Mouse (Mus musculus) frontal cortex, postnatal 10 days (tissue): Measurements from ENCODE around the gene Cldn22.
"Not testable (repeated sequence)": the region's sequence is repeated elsewhere in the genome, so short reads cannot be mapped to it uniquely, and the experiment has no call there.

Experiments
- DNase-seq, 2 experiments: peaks; one replicate each; pipeline ENCODE4 v3.0.0; 2022; ENCODE audit warnings: low spot score in 2 of 2, mixed read lengths in 1 of 2

Gene Cldn22

GRCm38 (mm10) chr8:47824182-47824581 lies at the start of gene Cldn22:
Gene Cldn22 (plus strand): TSS chr8:47824482.
- no peak for DNase-seq

DNA sequence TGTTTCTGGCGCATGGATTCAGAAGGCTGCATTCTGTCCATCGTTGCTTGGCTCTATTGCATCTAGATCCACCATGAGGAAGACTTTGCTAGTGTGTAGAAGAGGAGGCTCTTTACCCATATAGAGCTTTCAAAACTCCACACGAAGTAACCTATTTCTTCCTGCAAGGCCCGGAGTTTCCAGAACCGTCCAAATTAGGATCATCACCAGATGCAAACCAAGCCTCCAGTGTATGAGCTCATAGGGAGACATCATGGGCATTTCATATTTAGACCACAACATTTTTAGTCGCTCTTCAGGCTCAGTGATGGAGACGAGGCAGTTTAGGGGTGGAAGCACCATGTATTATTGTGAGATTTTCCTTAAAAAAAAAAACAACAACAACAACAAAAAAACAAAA lies 46.9 kb upstream of the Cldn22 start:
- no peak for DNase-seq

- DNase-seq: no peak
Observed at GRCm38 (mm10) chr8:47779589-47779988, 44.7 kb upstream of the Cldn22 start.

GRCm38 (mm10) chr8:47781881-47782280 lies 42.4 kb upstream of the Cldn22 start:
- no peak for DNase-seq

- DNase-seq: no peak
Observed at GRCm38 (mm10) chr8:47783544-47783943, 40.7 kb upstream of the Cldn22 start.

DNA sequence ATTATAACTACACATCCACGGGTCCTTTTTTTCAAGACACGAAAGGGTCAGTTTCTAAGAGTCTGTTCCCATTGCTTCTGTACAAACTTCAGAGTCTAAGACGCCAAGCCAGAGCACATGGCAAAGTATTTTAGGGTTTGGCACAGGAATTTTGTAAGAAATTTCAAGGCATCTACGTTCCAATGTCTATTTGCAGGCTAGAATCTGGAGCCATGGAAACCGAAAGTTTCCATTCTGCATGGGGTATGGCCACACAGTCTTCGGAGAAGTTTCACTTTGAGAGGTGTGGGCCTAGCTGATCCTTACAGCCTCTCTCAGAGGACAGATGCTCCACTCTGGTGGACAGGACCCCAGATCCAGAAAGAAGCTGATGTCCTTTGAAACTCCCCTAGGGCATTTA lies 40.3 kb upstream of the Cldn22 start:
- no peak for DNase-seq

DNA sequence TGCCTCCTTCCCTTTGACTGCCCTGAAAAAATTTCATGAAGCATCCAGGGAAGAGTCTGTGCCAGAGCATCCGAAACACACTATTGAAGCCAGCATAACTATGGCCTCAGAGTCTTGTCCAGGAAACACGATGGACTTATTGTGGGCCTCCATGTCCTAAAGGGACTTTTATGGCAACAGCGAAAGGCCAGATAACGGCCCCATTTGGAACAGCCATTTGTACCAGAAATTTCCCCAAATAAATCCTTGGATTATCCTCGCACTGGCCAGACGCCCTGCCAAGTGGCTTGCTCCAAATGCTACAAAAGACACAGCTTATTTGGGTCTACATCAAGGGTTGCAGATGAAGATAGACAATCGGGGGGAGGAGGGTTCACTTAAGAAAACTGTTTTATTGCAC lies 39.8 kb upstream of the Cldn22 start:
- no peak for DNase-seq

- DNase-seq: no peak
Observed at GRCm38 (mm10) chr8:47786323-47786722, 38.0 kb upstream of the Cldn22 start.

- no peak for DNase-seq
Observed at GRCm38 (mm10) chr8:47787705-47788104, 36.6 kb upstream of the Cldn22 start.

GRCm38 (mm10) chr8:47791986-47792385 lies 32.3 kb upstream of the Cldn22 start:
- no peak for DNase-seq

GRCm38 (mm10) chr8:47799438-47799837 lies 24.8 kb upstream of the Cldn22 start:
- DNase-seq: no peak

DNA sequence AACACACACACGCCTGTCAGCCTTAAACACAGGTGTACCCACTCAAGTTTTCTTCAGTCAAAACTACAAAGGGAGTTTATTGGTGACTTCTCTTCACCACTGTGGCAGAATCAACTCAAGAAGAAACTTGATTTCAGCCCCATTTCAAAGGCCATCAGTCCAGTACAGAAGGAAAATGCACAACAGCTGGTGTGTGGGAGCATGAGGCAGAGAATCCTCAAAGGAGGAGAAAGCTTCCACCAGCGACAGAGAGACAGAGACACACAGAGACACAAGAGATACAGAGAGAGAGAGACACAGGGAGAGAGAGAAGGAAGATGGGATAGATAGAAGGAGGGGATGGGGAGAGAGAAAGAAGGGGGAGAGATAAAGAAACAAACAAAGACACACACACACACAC lies 21.9 kb upstream of the Cldn22 start:
- no peak for DNase-seq

- no peak for DNase-seq
Observed at GRCm38 (mm10) chr8:47804262-47804661, 20.0 kb upstream of the Cldn22 start.

DNA sequence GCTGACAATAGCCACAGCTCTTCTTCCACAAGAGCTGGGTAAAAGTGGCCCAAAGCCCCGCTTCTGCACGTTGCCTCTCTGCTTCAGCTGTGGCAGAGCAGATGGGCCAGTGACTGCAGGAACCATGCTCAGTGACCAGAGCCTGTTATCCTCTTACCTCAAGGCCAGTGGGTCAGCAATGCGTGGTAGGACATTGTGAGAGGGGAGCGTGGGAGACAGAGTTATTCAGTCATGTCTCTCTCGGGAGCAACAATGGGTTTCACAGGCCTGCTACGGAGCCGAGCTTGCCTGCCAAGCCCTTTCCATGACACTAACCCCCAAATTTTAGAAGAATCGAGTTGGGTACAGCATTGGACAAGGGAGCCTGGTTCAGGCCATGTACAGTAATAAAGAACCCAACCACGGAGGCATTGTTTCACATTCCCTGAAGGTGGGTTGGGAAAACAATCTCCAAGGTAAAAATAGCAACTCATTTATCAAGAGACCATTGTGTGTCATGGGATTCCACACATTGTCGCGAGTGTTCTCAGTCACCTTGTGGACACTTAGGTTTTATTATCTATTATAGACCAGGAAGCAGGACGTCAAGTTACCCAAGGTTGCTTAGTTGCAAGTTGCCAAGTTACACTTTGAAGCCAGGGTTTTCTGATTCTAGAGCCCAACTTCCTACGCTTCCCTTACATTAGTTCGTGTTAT lies 14.2 kb upstream of the Cldn22 start:
- DNase-seq: no peak

DNA sequence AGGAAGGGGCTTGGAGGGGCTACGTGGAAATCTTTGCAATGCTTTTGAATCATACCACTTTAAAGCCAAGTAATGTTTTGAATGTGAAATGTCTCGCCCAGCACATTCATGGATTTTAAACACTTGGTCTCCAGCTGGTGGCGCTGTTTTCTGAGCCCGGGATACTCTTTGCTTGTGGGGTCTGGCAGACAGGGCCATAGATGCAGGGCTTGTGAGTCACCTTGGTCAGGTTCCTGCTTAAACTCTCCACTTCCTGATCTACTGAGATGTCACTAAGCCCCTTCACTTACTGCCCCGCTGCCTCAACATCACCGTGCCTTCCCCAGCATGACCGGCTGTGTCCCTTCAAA lies 13.6 kb upstream of the Cldn22 start:
- no peak for DNase-seq

DNA sequence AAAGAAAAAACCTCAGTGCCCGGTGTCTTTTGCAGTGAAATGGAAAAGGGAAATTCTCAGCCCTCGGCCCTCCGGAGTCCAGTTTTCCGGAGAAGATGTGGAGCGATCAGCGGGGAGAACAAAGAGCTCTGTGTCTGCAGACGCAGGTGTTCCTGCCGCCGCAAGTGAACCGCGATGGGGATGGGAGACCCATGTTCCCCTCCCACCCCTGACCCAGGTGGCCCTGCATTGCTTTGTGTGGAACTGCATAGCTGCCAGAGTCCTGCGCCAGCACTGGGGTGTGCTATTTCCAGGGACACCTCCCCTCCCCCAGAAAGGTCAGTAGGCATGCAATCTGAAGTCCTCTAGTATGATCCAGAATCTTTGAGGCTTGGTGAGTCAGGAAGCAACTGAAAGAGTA lies 13.1 kb upstream of the Cldn22 start:
- DNase-seq: no peak

DNA sequence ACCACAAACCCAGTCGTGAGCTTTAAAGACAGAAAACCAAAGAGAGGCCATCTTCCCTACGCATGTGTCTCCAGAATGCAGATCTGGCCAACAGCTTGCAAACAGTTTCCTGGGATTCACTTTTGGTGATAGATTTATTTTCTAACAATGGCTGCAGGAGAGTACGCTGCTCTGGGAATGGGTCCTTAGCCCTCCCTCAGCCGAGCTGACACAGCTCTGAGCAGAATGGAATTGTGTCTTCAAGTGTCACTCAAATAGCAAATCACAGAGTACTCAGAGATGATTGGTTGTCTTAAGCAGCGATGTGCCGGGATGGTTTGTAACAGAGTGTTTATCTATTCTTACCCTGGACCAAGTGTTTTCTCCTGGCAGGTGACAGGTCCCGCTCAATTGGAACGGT lies 5.2 kb upstream of the Cldn22 start:
- no peak for DNase-seq

- no peak for DNase-seq
Observed at GRCm38 (mm10) chr8:47820914-47821772, 3.1 kb upstream of the Cldn22 start.

DNA sequence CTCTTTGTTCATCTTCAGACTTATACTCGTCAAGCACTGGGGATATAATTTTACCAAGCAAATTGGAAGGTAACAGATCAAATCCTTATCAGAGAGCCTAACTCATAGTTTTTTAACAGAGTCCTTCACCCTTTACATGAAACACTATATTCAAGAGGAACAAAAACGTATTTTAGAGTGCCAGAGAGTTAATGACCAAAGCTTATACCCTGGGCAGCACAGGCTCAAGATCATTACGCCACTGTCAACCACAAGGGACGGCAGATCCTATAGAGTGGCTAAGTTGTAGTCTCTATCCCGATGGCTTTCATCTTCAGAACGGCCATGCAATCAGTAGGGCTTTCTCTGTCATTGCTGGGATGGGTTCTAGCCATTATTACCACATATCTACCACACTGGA lies 2.4 kb upstream of the Cldn22 start, which contains the start of gene Cldn24:
TSS of gene Cldn24 (plus strand) at position 301 of the 400 bp plus-strand sequence.
- DNase-seq: no peak

GRCm38 (mm10) chr8:47822541-47822940 lies 1.7 kb upstream of the Cldn22 start:
- not testable (repeated sequence) for DNase-seq

DNA sequence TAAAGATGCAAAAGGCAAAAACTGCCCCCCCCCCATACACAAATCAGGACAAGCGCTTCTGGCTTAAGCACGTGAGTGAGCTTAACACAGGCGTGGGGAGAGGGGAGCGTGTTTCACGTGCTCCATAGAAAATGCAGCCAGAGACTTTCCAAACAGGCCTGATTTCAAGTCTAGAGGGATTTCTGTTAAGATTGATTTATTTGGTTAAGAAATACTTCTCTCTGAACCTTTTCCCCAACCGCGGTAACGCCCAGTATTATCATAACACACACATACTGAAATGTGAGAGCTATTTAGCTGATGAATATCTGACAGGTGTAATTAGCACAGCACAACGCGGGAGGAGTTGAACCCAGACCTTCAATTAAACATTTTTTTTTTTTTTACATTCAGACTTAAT lies 505 bp upstream of the Cldn22 start:
- no peak for DNase-seq

DNA sequence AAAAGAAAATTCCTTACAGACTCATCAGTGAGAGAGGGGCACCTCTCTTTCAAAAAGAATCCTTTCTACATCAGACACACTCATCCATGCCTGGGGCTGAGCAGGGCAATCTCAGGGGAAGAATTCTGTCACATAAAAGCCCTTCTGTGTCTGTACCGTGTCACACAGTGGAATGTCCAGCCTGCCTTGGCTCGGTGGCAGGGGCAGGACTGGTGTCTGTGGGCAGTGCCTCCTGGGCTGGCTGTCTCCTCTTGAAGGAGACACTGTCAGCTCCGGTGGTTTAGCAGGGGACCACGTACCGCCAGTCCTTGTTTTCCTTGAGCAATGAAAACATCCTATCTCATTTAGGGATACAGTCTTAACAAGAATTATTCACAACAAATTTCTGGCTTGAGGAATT lies 1.3 kb downstream of the Cldn22 start:
- DNase-seq: no peak

DNA sequence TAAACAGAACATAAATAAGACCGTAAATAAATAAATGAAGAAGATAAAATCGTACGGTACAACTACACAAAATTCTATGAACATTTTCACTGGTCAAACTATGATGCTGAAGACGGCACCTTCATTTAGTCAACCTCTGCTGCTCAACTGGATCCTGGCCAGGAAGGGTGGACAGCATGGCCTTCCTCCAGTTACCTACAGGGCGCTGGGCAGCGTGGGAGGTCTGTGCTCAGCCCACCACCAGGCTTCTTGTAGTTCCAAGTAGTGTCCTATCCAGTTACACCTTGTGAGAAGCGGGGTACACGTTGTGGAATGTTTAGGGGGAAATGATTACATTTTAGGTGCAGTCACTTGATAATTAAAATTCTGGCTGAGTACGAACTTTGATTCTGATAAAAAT lies 2.6 kb downstream of the Cldn22 start:
- DNase-seq: no peak
